Mouse (Mus musculus) myocyte (in vitro differentiated cells): ENCODE data around the gene Metap1.

ENCODE experiments used
- E2F4 ChIP-seq: IDR thresholded peaks from one replicate; pipeline ENCODE4 v1.6.1; 2011; ENCODE audit warnings: mild to moderate bottlenecking, control low read depth, moderate library complexity; ENCODE audit not compliant: insufficient read depth
- MAX ChIP-seq: IDR thresholded peaks from one replicate; pipeline ENCODE4 v1.6.1; 2011; ENCODE audit warnings: low read depth, mild to moderate bottlenecking, control low read depth
- MYOD1 ChIP-seq, 3 experiments: IDR thresholded peaks; one replicate each; pipeline ENCODE4 v1.6.1; 2011; ENCODE audit warnings: control low read depth in 2 of 3, low read depth in 2 of 3, mild to moderate bottlenecking in 2 of 3, moderate library complexity in 1 of 3; ENCODE audit not compliant: insufficient read length in 2 of 3, control insufficient read depth in 1 of 3
- POLR2A ChIP-seq: IDR thresholded peaks from one replicate; pipeline ENCODE4 v1.6.1; 2011; ENCODE audit warnings: low read depth, mild to moderate bottlenecking, control low read depth, moderate library complexity; ENCODE audit not compliant: insufficient read length
- TCF12 ChIP-seq: IDR thresholded peaks from one replicate; pipeline ENCODE4 v1.6.1; 2011; ENCODE audit warnings: mild to moderate bottlenecking, control low read depth; ENCODE audit not compliant: poor library complexity, insufficient read depth, severe bottlenecking
- USF1 ChIP-seq: IDR thresholded peaks from one replicate; pipeline ENCODE4 v1.6.1; 2011; ENCODE audit warnings: low read depth, mild to moderate bottlenecking, control low read depth, moderate library complexity

DNA sequence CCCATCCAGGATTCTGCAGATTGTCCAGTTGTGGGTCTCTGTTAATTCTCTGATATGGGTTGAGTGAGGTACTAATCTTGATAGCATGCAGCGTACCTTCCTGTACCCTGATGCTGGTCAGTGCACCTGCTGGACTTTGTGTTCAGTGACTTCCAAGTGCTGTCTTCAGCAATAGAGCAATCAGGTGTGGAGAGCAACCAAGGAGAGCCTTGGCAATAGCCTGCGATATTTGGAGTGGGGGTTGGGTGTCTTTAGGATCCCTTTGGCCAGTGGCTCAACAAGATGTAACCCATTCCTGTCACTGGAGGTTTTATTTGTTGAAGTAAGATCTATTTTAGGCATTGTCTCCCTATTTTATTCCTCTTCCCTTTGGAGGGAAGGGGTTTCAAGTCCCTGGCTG lies 46.7 kb upstream of the Metap1 start:
- TF ChIP-seq POLR2A (no peak), TCF12 (no peak), MYOD1 (IDR thresholded peaks at IDR 0.05; ENCODE audit: control insufficient read depth in 1 of 3, insufficient read length in 2 of 3, low read depth in 2 of 3) (no peak), E2F4 (no peak), USF1 (no peak), MAX (no peak)
